Mouse (Mus musculus) brain, adult 2 months (tissue): Measurements from ENCODE around the gene Sec24b.

Experiments used
- DNase-seq: peaks from one replicate; pipeline ENCODE4 v3.0.0; 2011; ENCODE audit warnings: low read depth, low spot score

Sec24b gene

DNA sequence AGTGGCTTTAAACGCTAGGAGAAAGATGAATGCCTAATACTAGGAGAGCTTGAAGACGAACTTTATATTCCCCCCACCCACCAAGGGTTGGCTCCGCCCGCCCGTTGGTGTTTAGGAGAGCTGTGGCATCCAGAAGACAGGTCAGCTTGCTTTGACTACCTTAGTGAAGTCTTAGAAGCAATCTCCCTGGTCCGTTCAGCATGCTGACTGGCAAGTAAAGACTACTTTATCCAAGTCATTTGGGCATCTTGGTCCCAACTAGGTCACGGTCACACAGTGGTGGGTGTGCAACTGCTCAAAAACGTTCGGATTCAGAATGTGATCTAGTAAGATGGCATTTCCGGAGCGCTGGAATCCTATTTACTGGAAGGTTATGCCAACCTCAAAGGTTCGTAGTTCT is at the start of gene Sec24b:
Sec24b (minus strand) TSS at position 273 of the 400 bp plus-strand sequence.
- DNase-seq: peak; percentile 63

DNA sequence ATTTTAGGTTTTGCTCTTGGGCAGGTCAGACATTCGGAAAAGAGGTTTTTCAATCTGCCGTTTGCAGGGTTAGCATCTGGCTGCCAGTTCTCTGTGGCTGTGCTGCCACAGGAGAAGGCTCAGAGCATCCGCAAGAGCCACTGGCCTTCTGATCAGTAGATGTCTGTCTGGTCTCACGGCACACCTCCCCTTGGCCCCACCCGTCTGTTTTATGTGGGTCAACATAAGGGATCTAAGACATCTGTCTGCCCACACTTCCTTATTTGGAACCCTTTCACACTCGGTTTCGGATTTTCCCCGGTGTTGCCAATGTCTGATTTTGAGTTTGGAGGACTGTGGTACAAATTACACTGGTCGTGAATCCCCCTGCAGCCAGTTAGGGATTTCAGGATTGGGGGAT is 43.1 kb upstream of the Sec24b start:
- peak; percentile 20 for DNase-seq

DNA sequence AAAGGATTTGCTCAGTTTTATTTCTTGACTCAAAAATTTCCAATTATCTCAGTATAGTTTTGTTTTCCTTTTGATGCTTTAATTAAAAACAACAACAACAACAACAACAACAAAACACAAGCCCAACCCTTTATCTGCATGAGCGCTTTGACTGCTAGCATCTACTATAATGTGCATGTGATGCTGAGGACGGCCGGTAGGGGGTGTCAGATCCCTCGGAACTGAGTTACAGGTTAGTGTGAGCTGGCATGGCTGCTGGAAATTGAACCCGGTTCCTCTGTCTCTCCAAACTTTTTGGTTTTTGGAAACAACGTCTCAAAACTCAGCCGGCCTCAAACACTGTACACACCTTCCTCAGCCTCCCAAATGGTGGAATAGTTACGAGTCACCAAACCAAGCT is 42.1 kb upstream of the Sec24b start:
- DNase-seq: no peak

DNA sequence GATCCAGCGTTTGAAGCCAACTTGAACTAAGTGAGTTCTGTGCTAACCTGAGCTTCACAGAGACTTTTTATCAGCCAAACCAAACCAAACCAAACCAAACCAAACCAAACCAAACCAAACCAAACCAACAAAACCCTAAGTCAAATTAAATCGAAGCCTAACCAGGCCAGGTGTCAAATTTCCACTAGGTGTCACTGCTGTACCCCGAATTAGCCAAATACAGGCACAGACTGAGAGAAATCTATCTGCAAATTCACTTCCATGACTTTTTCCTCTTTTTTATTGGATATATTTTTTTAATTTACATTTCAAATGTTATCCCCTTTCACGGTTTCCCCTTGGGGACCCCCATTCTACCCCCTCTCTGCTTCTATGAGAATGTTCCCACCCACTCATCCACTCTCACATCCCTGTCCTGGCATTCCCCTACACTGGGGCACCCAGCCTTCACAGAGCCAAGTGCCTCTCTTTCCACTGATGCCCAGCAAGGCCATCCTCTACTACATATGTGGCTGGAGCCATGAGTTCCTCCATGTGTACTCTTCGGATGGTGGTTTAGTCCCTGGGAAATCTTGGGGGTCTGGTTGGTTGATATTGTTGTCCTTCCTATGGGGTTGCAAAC is 33.9 kb upstream of the Sec24b start:
- DNase-seq: peak; percentile 75

DNA sequence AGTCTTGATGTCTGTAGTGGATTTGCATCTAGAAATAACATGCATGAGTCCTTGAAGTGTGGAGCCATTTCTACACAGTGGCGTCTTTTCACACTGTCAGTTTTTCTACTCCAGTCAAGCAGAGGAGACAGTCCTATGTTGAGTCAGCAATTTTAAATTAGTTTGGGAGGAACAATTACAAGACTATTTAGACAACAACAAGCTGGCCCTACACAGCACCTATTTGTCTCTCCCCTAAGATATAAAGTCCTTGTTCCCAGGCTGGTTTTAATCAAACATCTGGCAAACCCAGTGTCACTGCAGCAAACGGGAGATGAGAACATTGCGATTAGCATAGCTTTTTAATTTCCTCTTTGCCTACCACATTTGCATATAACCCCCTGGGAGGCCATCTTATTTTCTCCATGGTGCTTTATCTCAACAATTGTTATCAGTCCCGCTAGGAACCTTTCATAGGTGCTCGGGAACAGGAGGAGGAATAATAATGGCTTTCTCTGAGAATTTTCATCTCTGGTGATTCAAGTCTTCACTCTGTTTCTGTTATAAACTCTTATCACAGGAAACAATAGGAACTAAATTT is 32.9 kb upstream of the Sec24b start:
- DNase-seq: no peak

DNA sequence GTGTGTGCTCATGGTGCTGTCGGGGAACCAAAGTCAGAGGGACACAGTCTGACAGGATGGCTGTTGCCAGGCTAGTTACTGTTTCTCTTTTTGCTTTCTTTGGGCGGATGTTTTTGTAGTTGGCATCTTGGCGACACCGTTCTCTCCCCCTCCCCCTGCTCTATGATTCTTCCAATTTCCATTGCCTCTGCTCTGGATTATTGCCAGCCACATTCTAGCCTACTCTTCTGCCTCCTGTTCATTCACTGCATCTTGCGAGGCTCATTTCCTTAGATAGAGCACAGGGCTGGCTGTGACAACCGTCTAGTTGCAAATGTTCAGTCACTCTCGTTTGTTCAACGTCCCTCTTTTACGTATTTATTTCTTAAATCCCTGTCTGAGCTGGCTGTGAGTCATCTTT is 29.1 kb upstream of the Sec24b start:
- peak; percentile 27 for DNase-seq

DNA sequence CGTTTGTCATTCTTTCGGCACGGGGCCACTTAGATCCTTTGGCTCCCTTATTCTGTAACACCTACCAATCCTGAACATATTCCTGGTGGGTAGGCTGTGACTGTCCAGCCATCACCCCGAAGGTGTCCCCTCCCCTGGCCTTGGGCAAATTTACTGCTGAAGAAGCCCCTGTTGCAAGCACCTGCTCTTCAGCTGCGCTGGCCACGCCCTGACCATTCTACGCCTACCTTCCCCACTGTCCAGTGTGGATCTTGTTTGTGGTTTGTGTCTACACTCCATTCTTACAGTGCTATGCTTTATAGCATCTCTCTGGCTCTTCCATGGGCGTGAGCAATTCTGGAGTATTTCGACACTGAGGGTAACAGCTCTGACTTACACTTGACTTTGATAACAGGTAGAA is 27.3 kb upstream of the Sec24b start:
- no peak for DNase-seq

DNA sequence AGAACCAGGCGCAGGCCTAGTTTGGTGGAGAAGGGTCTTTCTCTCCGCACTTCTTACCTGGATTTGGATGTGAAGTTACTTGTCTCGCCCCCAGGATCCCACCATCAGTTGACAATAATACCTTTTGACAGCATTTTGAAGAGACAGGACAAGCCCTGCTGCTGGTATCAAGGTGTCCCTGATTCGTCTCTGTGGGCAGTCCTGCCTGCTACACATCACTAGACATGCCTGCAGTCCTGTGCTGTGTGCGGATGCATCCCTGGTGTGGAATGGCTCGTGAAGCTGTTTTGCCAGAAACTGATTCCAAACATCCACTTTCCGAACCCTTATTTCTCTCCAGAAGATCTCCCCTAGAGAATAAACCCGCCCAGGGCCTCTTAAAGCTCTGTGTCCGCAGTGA is 26.1 kb upstream of the Sec24b start:
- no peak for DNase-seq

DNA sequence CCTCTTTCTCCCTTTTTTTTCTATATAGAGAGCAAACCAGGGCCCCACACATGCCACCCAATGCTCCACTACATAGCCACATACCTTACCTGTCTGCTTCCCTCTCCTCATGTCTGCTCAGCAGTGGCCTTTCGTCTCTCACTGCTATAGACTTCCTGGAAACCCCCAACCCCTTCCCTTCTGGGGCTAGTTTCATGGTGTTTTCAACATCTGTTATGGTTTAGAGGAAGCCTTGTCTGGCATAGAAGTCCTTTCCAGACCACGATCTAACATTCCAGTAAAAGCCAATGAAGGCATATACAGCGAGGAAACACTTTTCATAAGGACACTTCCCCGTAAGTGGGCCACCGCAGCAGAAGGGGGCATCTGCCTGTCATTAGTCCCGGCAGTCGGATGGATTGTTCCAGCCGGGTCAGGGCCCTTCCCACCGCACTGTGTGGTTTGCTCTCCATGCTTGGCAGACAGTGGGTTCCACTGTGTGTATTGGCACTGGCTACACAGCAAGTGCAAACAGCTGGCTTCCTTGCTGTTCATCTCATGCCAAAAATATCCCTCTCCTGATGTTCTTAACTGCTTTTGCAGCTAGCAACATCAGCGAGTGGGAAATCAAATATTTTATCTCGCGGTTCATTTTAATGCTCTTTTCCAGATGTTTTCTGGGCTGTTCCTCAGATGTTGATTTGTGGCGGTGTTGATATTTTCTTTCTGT is 25.2 kb upstream of the Sec24b start:
- DNase-seq: peak; percentile 23

DNA sequence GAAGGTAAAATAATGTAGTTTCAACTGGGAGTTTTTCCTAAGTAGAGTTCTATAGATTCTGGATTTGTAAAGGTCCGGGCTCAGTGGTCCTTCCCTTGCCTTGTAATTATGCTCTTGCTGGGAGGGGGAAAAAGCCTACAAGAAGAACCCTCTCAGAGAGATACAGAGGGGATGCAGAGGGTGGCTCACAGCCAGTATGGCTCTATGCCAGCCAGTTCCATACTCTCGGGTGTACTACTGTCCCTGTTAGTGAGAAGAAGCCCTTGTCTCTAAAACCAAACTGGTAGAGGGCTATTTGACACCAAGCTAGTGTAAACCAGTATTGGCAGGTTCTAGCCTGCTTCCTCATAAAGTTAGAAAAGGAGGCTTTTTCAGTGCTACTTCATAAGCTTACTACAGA is 22.0 kb upstream of the Sec24b start:
- DNase-seq: no peak

DNA sequence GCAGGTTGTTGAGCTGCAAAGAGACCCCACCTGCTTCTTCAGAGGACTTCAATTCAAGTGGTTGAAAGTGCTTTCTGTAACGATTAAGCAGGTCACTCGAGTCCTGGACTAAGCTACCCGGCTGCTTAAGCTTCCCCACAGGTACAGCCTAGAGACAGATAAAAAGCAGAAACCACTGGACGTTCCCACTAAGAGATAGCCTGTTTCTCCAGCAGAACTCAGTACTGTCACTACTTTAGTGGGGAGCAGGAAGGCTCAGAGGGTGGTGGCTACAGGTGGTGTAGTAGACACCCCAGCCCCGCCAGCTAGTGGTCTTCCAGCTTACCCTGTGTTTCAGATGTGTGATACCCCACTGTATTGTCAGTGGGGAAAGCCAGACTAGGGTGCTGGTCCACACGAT is 19.3 kb upstream of the Sec24b start:
- DNase-seq: no peak

DNA sequence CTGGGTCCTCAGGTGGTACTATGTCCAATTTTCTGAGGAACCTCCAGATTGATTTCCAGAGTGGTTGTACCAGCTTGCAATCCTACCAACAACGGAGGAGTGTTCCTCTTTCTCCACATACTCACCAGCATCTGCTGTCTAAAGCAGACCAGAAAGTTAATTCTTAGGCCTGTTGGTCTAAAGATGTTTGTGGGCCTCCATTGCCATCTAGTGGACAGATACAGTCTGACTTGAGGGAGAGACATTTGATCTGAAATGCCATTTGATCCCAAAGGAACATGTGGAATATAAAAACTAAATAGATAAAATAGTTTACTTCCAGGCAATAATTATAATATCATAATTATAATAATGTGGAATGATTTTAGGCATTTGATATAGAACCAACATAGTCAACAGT is 18.4 kb upstream of the Sec24b start:
- peak; percentile 88 for DNase-seq

DNA sequence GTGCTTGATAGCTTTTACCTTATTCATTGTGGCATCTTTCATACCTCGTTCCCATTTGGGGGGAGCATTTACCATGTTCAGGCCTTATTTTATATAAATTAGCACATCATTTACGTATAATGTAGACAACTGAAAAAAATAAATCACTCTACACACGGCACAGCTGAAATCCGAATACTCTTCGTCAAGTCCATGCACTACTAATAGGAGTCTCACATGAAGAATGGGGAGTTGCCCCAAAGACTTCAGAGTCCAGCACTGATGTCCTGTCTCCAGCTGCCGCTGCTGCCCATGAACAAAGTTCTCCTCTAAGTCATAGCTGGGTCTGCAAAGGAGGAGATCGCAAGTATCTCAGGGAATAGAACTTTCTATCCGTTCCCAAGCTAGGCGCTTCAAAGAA is 15.9 kb upstream of the Sec24b start:
- no peak for DNase-seq

DNA sequence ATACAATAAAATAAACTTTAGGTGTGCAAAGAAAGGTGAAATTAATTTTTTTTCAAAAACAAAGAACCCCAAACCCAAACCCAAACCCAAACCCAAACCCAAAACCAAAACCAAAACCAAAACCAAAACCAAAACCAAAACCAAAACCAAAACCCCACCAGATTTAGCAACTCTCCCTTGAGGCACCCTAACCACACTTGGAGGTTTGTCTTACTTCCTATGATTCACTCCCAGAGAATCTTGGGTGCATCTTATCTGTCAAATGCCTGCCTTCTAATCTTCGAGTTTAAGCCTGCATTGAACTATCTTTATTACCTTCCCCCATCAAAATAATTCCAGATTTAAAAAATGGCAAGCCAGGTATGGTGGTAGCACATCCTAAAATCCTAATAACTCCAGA is 14.4 kb upstream of the Sec24b start:
- no peak for DNase-seq

DNA sequence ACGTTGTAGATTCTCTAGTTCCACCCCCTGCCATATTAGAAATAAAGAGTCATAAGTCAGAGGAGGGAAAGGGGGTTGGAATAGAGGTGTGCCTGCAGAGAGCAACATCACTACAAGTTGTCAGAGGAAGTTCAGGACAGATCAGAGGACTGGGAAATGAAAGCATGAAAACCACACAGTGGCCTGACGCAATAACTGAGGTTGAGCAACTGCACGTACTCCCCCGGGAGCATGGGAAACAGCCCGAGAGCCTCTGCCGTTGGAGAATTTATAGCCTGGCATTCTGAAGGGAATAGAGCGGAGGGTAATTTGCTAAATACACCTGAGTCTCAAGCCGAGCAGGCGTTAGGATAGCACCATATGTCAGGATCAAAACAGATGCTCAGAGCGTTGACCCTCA is 11.7 kb upstream of the Sec24b start:
- DNase-seq: no peak

DNA sequence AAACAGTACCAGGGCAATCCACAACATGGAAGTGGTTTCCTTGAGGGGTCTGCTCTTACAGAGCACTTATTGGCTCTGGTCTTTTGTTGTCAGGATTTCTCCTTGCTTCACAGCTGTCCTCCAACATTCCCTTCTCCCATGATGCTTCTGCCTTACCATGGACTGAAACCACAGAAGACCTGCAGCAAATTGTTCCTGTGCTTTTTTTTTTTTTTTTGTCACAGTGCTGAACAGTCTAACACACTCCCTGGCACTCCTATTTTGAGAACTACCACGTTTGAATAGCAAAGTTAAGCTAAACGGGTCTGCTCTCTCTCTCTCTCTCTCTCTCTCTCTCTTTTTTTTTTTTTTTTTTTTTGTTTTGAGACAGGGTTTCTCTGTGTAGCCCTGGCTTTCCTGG is 10.6 kb upstream of the Sec24b start:
- no peak for DNase-seq

DNA sequence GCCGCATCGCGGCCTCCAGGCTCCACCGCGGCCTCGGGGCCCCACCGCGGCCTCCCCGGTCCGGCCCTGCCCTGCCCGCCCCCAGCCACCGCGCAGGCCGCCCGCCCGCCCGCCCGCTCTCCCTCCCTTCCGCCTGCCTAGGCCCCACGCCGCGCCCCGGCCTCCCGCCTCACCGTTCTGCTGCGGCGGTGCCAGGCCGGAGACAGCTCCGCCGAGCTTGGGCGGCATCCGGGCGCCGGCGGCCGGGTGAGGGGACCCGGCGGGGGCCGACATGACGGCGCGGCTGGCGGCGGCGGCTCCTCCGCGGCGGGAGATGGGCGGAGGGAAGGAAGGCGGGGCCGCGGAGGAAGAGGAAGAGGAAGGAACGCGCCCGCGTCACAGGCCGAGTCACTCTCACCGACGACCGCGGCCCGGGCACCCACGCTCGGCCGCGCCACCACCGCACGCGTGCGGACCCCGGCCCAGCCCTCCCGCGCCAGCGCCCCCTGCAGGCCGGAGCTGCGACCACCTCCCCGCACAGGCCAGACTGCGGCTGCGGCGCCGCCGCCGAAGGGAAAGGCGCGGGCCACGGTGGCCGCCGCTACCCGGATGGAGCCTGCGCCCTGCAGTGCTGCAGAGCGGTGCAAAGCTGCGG is 840 bp downstream of the Sec24b start:
- DNase-seq: peak; percentile 92

DNA sequence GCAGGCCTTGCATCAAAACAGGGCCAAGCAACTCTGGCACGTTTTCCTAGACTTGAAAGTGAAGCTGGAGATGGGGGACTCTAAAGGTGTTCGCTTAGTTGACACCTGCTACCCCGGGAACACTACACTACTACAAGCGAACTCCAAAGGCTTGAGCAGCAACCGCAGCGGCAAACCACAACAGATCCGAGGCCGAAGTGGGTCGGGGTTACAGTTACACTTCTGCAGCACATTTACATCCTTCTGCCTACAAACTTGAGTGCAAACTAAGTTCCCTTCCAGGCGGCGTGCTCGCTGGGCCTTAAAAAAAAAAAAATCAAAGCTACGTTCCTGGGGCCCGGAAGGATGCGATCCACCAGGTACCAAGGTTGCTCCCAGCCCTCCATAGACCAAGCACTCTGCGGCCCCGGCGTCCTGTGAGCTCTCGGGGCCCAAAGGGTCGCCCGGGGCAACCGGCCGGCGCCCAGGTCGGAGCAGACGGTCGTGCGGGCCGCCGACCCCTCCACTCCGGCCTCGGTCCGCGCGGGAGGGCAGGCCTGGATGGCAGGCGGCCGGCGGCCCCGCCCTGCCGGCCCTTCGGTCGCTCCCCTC is 1.5 kb downstream of the Sec24b start:
- peak; percentile 41 for DNase-seq

DNA sequence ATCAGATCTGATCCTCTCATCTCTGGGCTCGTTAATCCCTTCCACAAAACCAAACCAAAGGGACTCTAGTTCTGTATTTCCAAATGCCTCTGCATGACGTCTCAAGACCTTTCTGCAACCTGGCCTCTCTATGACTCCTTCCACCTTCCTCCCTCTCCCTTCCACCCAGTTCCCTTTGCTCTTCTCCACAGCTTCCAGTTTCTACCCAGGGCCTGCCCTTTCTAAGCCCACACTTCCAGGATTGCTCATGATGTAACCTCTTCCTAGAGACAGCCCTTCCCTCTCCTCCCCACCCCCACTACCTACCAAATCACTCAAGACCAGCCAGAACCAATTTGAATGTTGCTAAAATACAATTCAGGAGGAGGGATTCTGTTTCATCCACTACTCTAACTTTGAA is 2.9 kb downstream of the Sec24b start:
- DNase-seq: no peak

DNA sequence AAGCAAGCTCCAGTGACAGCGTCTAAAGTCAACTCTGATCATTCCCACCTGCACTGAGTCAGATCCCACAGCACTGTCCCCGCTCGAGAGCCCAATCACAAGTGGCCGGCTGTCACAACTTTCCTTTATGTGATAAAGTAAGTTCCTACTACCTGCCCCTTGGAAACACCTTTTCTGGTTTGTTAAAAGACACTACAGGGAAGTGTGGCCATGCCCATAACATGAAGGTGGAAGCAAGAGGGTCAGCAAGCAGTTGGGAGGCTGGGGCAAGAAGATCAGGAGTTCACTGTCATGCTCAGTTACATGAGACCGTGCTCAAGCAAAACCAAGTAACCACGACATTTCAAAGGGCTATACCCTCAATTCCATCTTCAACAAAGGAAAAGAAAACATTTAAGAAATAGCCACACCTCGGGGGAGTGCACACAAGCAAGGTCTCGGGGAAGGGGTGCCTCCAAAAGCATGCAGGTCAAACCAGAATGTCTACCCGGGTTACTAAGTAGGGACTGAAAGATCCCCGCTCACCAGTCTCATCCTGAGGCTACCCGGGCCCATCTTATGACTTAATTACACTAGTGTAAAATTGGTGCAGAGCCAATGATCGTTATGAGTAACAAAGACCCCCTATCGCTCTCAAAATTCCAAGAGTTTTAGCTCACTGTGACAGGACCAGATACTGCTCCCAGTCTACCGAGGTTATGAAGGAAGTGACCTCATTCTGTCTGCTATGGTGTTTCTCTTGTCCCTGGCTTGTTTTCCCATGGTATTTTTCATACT is 3.6 kb downstream of the Sec24b start:
- no peak for DNase-seq
